Mouse (Mus musculus): ENCODE measurements at regions not wholly inside any gene's neighbourhood (a gene's known extent, or its start where the extent isn't known, plus 50 kb on each side); places are given as distances from the start of the nearest gene placed in this dataset.
"Not testable (repeated sequence)": the region's sequence is repeated elsewhere in the genome, so short reads cannot be mapped to it uniquely, and the experiment has no call there.

GRCm38 (mm10) chr12:29354816-29355215 lies 173.4 kb upstream of the Myt1l start:
- H3K27me3 ChIP-seq (ENCODE audit: control insufficient read depth, insufficient read depth, low read length), result no peaks in the 10 kb centered on the region
- no peak overlapping the region for H3K4me3 ChIP-seq (ENCODE audit: extremely low read depth, insufficient read depth, insufficient read length)
- no peak overlapping the region for H3K27ac ChIP-seq (ENCODE audit: insufficient read depth, low read length)
- 49% methylated on average over 6 of the region's 6 CpGs for WGBS
- H3K4me1 ChIP-seq (ENCODE audit: control insufficient read depth, insufficient read depth, insufficient read length), result no peaks in the 10 kb centered on the region
- DNase-seq (ENCODE audit: low read depth in 1 of 2, low spot score in 2 of 2), result no peak
- H3K36me3 ChIP-seq (ENCODE audit: control insufficient read depth, insufficient read depth, low read length), result no peaks in the 10 kb centered on the region
- TF ChIP-seq POLR2A (IDR thresholded peaks at IDR 0.05; ENCODE audit: low read depth, low read length) (no peak), CTCF (IDR thresholded peaks at IDR 0.05; ENCODE audit: extremely low read depth, insufficient read depth, insufficient read length, insufficient replicate concordance) (no peak)

- no peak for TF ChIP-seq CTCF (IDR thresholded peaks at IDR 0.05; ENCODE audit: extremely low read depth, insufficient read depth, insufficient read length, insufficient replicate concordance)
- no peak for TF ChIP-seq POLR2A (IDR thresholded peaks at IDR 0.05; ENCODE audit: low read depth, low read length)
- Histone ChIP-seq H3K4me1 (ENCODE audit: control insufficient read depth, insufficient read depth, insufficient read length) (no peaks in the 10 kb centered on the region), H3K27me3 (ENCODE audit: control insufficient read depth, insufficient read depth, low read length) (no peaks in the 10 kb centered on the region), H3K4me3 (ENCODE audit: extremely low read depth, insufficient read depth, insufficient read length) (no peak overlapping the region), H3K27ac (ENCODE audit: insufficient read depth, low read length) (no peak overlapping the region), H3K36me3 (ENCODE audit: control insufficient read depth, insufficient read depth, low read length) (no peaks in the 10 kb centered on the region)
- whole genome bisulfite sequencing, result 56% methylated on average over 11 of the region's 11 CpGs
- DNase-seq (ENCODE audit: low read depth in 1 of 2, low spot score in 2 of 2), result no peak
Observed at GRCm38 (mm10) chr12:29356681-29357397, 171.3 kb upstream of the Myt1l start.

- DNase-seq (ENCODE audit: low read depth in 1 of 2, low spot score in 2 of 2), result no peak
Observed at GRCm38 (mm10) chr12:29361236-29361635, 166.9 kb upstream of the Myt1l start.

GRCm38 (mm10) chr12:29367741-29368106 lies 160.5 kb upstream of the Myt1l start:
- H3K27ac ChIP-seq (ENCODE audit: insufficient read depth, low read length); DNase-seq (ENCODE audit: low read depth in 1 of 2, low spot score in 2 of 2); H3K4me3 ChIP-seq (ENCODE audit: extremely low read depth, insufficient read depth, insufficient read length); H3K27me3 ChIP-seq (ENCODE audit: control insufficient read depth, insufficient read depth, low read length); H3K4me1 ChIP-seq (ENCODE audit: control insufficient read depth, insufficient read depth, insufficient read length); H3K36me3 ChIP-seq (ENCODE audit: control insufficient read depth, insufficient read depth, low read length): not testable (repeated sequence)
- 60% methylated on average over 3 of the region's 3 CpGs for WGBS

More at GRCm38 (mm10) chr12:29361236-29361635, 166.9 kb upstream of the Myt1l start:
- Histone ChIP-seq H3K36me3 (ENCODE audit: control insufficient read depth, insufficient read depth, low read length) (no peaks in the 10 kb centered on the region), H3K27ac (ENCODE audit: insufficient read depth, low read length) (no peak overlapping the region), H3K4me3 (ENCODE audit: extremely low read depth, insufficient read depth, insufficient read length) (no peak overlapping the region), H3K4me1 (ENCODE audit: control insufficient read depth, insufficient read depth, insufficient read length) (no peaks in the 10 kb centered on the region), H3K27me3 (ENCODE audit: control insufficient read depth, insufficient read depth, low read length) (no peaks in the 10 kb centered on the region)
- TF ChIP-seq POLR2A (IDR thresholded peaks at IDR 0.05; ENCODE audit: low read depth, low read length) (no peak), CTCF (IDR thresholded peaks at IDR 0.05; ENCODE audit: extremely low read depth, insufficient read depth, insufficient read length, insufficient replicate concordance) (no peak)
- 86% methylated on average over 6 of the region's 6 CpGs for WGBS

- H3K4me1 ChIP-seq (ENCODE audit: control insufficient read depth, insufficient read depth, insufficient read length), result no peaks in the 10 kb centered on the region
- H3K27ac ChIP-seq (ENCODE audit: insufficient read depth, low read length), result no peak overlapping the region
- H3K4me3 ChIP-seq (ENCODE audit: extremely low read depth, insufficient read depth, insufficient read length), result no peak overlapping the region
- WGBS, result 37% methylated on average over 19 of the region's 19 CpGs
- TF ChIP-seq CTCF (IDR thresholded peaks at IDR 0.05; ENCODE audit: extremely low read depth, insufficient read depth, insufficient read length, insufficient replicate concordance) (no peak), POLR2A (IDR thresholded peaks at IDR 0.05; ENCODE audit: low read depth, low read length) (no peak)
- H3K27me3 ChIP-seq (ENCODE audit: control insufficient read depth, insufficient read depth, low read length), result no peaks in the 10 kb centered on the region
- H3K36me3 ChIP-seq (ENCODE audit: control insufficient read depth, insufficient read depth, low read length), result no peaks in the 10 kb centered on the region
- DNase-seq (ENCODE audit: low read depth in 1 of 2, low spot score in 2 of 2), result no peak
Observed at GRCm38 (mm10) chr12:29368107-29368819, 159.9 kb upstream of the Myt1l start.

GRCm38 (mm10) chr12:29368820-29369175 lies 159.4 kb upstream of the Myt1l start:
- WGBS, result 56% methylated on average over 5 of the region's 5 CpGs

GRCm38 (mm10) chr12:29391756-29392155 lies 136.4 kb upstream of the Myt1l start:
- H3K27ac ChIP-seq (ENCODE audit: insufficient read depth, low read length), result no peak overlapping the region
- H3K27me3 ChIP-seq (ENCODE audit: control insufficient read depth, insufficient read depth, low read length), result no peaks in the 10 kb centered on the region
- H3K36me3 ChIP-seq (ENCODE audit: control insufficient read depth, insufficient read depth, low read length), result no peaks in the 10 kb centered on the region
- 84% methylated on average over 5 of the region's 5 CpGs for WGBS
- TF ChIP-seq POLR2A (IDR thresholded peaks at IDR 0.05; ENCODE audit: low read depth, low read length) (no peak), CTCF (IDR thresholded peaks at IDR 0.05; ENCODE audit: extremely low read depth, insufficient read depth, insufficient read length, insufficient replicate concordance) (no peak)
- no peak for DNase-seq (ENCODE audit: low read depth in 1 of 2, low spot score in 2 of 2)
- H3K4me3 ChIP-seq (ENCODE audit: extremely low read depth, insufficient read depth, insufficient read length), result no peak overlapping the region
- no peaks in the 10 kb centered on the region for H3K4me1 ChIP-seq (ENCODE audit: control insufficient read depth, insufficient read depth, insufficient read length)

More at GRCm38 (mm10) chr12:29368820-29369175, 159.4 kb upstream of the Myt1l start:
- Histone ChIP-seq H3K4me3 (ENCODE audit: extremely low read depth, insufficient read depth, insufficient read length) (no peak overlapping the region), H3K27me3 (ENCODE audit: control insufficient read depth, insufficient read depth, low read length) (no peaks in the 10 kb centered on the region), H3K36me3 (ENCODE audit: control insufficient read depth, insufficient read depth, low read length) (no peaks in the 10 kb centered on the region), H3K27ac (ENCODE audit: insufficient read depth, low read length) (no peak overlapping the region), H3K4me1 (ENCODE audit: control insufficient read depth, insufficient read depth, insufficient read length) (no peaks in the 10 kb centered on the region)
- DNase-seq (ENCODE audit: low read depth in 1 of 2, low spot score in 2 of 2), result no peak
- TF ChIP-seq POLR2A (IDR thresholded peaks at IDR 0.05; ENCODE audit: low read depth, low read length) (no peak), CTCF (IDR thresholded peaks at IDR 0.05; ENCODE audit: extremely low read depth, insufficient read depth, insufficient read length, insufficient replicate concordance) (no peak)

Measured in spleen, adult 2 months (tissue).